ENCODE assay signal across 26 mouse cellular contexts in genomic region chr1:154683477-154684106, GRCm38 (mm10).
DNase-seq lines count a peak whose midpoint lies in the region; ATAC-seq and TF ChIP-seq lines count a peak whose summit lies in the region.
"Had no signal": no experiment of that assay in that cellular context is flagged by ENCODE, and none has a peak within 500 bp of the region (broad histone marks: within the 10 kb centered on the region; RNA-seq: fewer than 3 reads in every experiment).

No protein-coding gene starts in this region.

- H3K27ac ChIP-seq in liver, postnatal 0 days (ENCODE audit: low read depth): no peak overlapping the region
- no peak overlapping the region for H3K27ac ChIP-seq in liver, embryonic 11.5 days (ENCODE audit: low read depth, low read length)
- H3K27ac ChIP-seq: forebrain, embryonic 12.5 days; forebrain, embryonic 15.5 days; heart, embryonic 15.5 days; hindbrain, embryonic 10.5 days; hindbrain, embryonic 13.5 days; intestine, embryonic 15.5 days had no signal

- H3K4me1 ChIP-seq in liver, postnatal 0 days (ENCODE audit: insufficient read depth): no peaks in the 10 kb centered on the region
- H3K4me1 ChIP-seq in liver, embryonic 11.5 days (replicated peaks; ENCODE audit: control insufficient read depth, insufficient read depth, low read length): no peaks in the 10 kb centered on the region
- H3K4me1 ChIP-seq: forebrain, embryonic 12.5 days; forebrain, embryonic 15.5 days; hindbrain, embryonic 13.5 days; intestine, embryonic 15.5 days had no signal

- WGBS in liver, postnatal 0 days (ENCODE audit: insufficient replicate concordance): 61% methylated on average over 1 of the region's 1 CpGs
- WGBS in liver, embryonic 11.5 days: 73% methylated on average over 1 of the region's 1 CpGs

- no peaks in the 10 kb centered on the region for H3K9me3 ChIP-seq in liver, postnatal 0 days (ENCODE audit: low read length)
- no peaks in the 10 kb centered on the region for H3K9me3 ChIP-seq in liver, embryonic 11.5 days (ENCODE audit: control insufficient read depth, low read length)
- H3K9me3 ChIP-seq: forebrain, embryonic 12.5 days; forebrain, embryonic 15.5 days; heart, embryonic 12.5 days; heart, embryonic 15.5 days; hindbrain, embryonic 10.5 days; hindbrain, embryonic 13.5 days; intestine, embryonic 15.5 days had no signal

- ATAC-seq in liver, postnatal 0 days: no peak
- no peak for ATAC-seq in liver, embryonic 11.5 days (replicated peaks; ENCODE audit: low FRiP score)
- peak; percentile 52 for ATAC-seq in erythroblast, adult 5-6 weeks (replicated peaks; ENCODE audit: low FRiP score, poor library complexity, severe bottlenecking)
- ATAC-seq in megakaryocyte-erythroid progenitor cell, adult 5-6 weeks (replicated peaks; ENCODE audit: low FRiP score, low TSS enrichment, poor library complexity, severe bottlenecking): peak; percentile 93
- no peak for ATAC-seq in granulocyte monocyte progenitor cell, adult 5-6 weeks (replicated peaks; ENCODE audit: poor library complexity, severe bottlenecking)
- ATAC-seq: CD4-positive, CD25-positive, alpha-beta regulatory T cell, adult 4 months; forebrain, embryonic 15.5 days; hindbrain, embryonic 16.5 days; intestine, embryonic 15.5 days; Patski had no signal

- H3K27me3 ChIP-seq in liver, postnatal 0 days (ENCODE audit: insufficient read depth, low read length): no peaks in the 10 kb centered on the region
- H3K27me3 ChIP-seq in liver, embryonic 11.5 days (replicated peaks; ENCODE audit: control insufficient read depth, insufficient read depth, low read length): no peaks in the 10 kb centered on the region
- H3K27me3 ChIP-seq: forebrain, embryonic 15.5 days; heart, embryonic 12.5 days; heart, embryonic 15.5 days; hindbrain, embryonic 13.5 days; intestine, embryonic 15.5 days had no signal

- no peak overlapping the region for H3K9ac ChIP-seq in liver, postnatal 0 days (replicated peaks)
- no peak overlapping the region for H3K9ac ChIP-seq in liver, embryonic 11.5 days (ENCODE audit: low read depth, low read length)
- H3K9ac ChIP-seq: forebrain, embryonic 12.5 days; forebrain, embryonic 15.5 days; heart, embryonic 12.5 days; heart, embryonic 15.5 days; hindbrain, embryonic 13.5 days; intestine, embryonic 15.5 days had no signal

- TF ChIP-seq EP300 in liver, postnatal 0 days (IDR thresholded peaks at IDR 0.05; ENCODE audit: low read depth): peak; percentile 82

- H3K4me2 ChIP-seq in liver, postnatal 0 days (ENCODE audit: low read depth, low read length): no peak overlapping the region
- H3K4me2 ChIP-seq in liver, embryonic 11.5 days: no peak overlapping the region
- H3K4me2 ChIP-seq: forebrain, embryonic 12.5 days; forebrain, embryonic 15.5 days; heart, embryonic 12.5 days; heart, embryonic 15.5 days; hindbrain, embryonic 13.5 days; intestine, embryonic 15.5 days had no signal

- TF ChIP-seq CTCF in liver, postnatal 0 days (IDR thresholded peaks at IDR 0.05; ENCODE audit: low read depth): no peak

- H3K36me3 ChIP-seq in liver, postnatal 0 days (replicated peaks; ENCODE audit: insufficient read depth, low read length): no peaks in the 10 kb centered on the region
- no peaks in the 10 kb centered on the region for H3K36me3 ChIP-seq in liver, embryonic 11.5 days (ENCODE audit: control insufficient read depth, insufficient read depth, low read length)
- H3K36me3 ChIP-seq: forebrain, embryonic 12.5 days; forebrain, embryonic 15.5 days; heart, embryonic 12.5 days; heart, embryonic 15.5 days; hindbrain, embryonic 10.5 days; hindbrain, embryonic 13.5 days; intestine, embryonic 15.5 days had no signal

- no peak overlapping the region for H3K4me3 ChIP-seq in liver, postnatal 0 days (ENCODE audit: low read depth, low read length)
- no peak overlapping the region for H3K4me3 ChIP-seq in liver, embryonic 11.5 days (ENCODE audit: low read depth, low read length)
- H3K4me3 ChIP-seq: forebrain, embryonic 12.5 days; forebrain, embryonic 15.5 days; heart, embryonic 12.5 days; heart, embryonic 15.5 days; hindbrain, embryonic 10.5 days; hindbrain, embryonic 13.5 days; intestine, embryonic 15.5 days had no signal

- DNase-seq in liver, postnatal 0 days: no peak
- DNase-seq in liver, embryonic 11.5 days (ENCODE audit: low spot score): no peak
- DNase-seq in lung, postnatal 36 days: no peak
- DNase-seq: adrenal gland, adult 2 months; adrenal gland, postnatal 14 days; cerebellum, adult 11-12 months; cerebellum, adult 8-10 months; cerebellum, postnatal 10 days; cerebellum, postnatal 36 days; embryo, embryonic 11 days; gastrocnemius, postnatal 25 days; heart, postnatal 10 days; heart, postnatal 36 days had no signal

Comparison
In these comparisons a context has a peak if more than half of its experiments do, and no peak if none do; other contexts are left out.
1. ATAC-seq: peak in erythroblast, adult 5-6 weeks (single experiment) and megakaryocyte-erythroid progenitor cell, adult 5-6 weeks (single experiment); none in liver, postnatal 0 days (single experiment), liver, embryonic 11.5 days (single experiment) and granulocyte monocyte progenitor cell, adult 5-6 weeks (single experiment).